Mouse (Mus musculus): ENCODE measurements around the gene Iqgap2.

DNA sequence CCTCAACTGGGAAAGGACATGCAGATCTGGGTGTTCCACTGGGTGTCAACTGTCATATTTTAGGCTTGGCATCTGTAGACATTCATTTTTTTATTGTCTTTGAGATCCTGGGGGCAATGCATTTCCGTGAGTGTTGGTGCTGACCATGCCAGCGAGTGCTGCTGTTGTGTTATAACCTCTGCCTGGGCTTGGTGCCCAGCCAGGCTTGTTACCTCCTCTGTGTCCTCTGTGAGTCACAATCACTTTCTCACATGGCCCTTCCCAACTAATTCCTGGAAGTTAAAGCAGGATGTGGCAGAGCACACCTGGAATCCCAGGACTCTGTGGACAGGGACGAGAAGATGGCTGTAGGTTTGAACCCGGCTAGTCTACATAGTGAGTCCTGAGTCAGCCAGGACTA lies 30.9 kb upstream of the Iqgap2 start:
- no peak for TF ChIP-seq POLR2A (IDR thresholded peaks at IDR 0.05; ENCODE audit: low read depth, low read length)
- no peak for TF ChIP-seq CTCF (conservative IDR thresholded peaks at IDR 0.05; ENCODE audit: insufficient read depth, insufficient read length, low read depth, low read length)
